8 mouse cellular contexts compared by ENCODE assay signal in genomic region chr10:127188079-127188453, GRCm38 (mm10). TPM values are rescaled to one million over a fixed set of nuclear protein-coding genes. Genes with fewer than 3 reads are reported as not detected.
A peak's percentile ranks its signal among the peaks of the same experiment; 100 is the strongest.
DNase-seq lines count a peak whose midpoint lies in the region; ATAC-seq and TF ChIP-seq lines count a peak whose summit lies in the region.

No protein-coding gene starts in this region.

- no peak for TF ChIP-seq CTCF in G1E (IDR thresholded peaks at IDR 0.05; ENCODE audit: low read depth, low read length)

- H3K9me3 ChIP-seq in heart, embryonic 10.5 days = no peaks in the 10 kb centered on the region
- peaks cover 6% of the 10 kb centered on the region for H3K9me3 ChIP-seq in G1E (replicated peaks)
- no peaks in the 10 kb centered on the region for H3K9me3 ChIP-seq in hindbrain, embryonic 11.5 days (ENCODE audit: control insufficient read depth, low read length)
- H3K9me3 ChIP-seq in midbrain, embryonic 13.5 days = no peaks in the 10 kb centered on the region

- 2% methylated on average over 21 of the region's 21 CpGs for WGBS in heart, embryonic 10.5 days
- WGBS in hindbrain, embryonic 11.5 days = under 1% methylated on average over 11 of the region's 21 CpGs
- 4% methylated on average over 20 of the region's 21 CpGs for WGBS in midbrain, embryonic 13.5 days

- H3K9ac ChIP-seq in hindbrain, embryonic 11.5 days (ENCODE audit: low read depth, low read length) = peak overlapping the region; percentile 92
- H3K9ac ChIP-seq in midbrain, embryonic 13.5 days (replicated peaks) = peak overlapping the region; percentile 85

- peaks cover 27% of the 10 kb centered on the region for H3K27me3 ChIP-seq in heart, embryonic 10.5 days (ENCODE audit: insufficient read depth, poor library complexity, severe bottlenecking)
- no peaks in the 10 kb centered on the region for H3K27me3 ChIP-seq in G1E (ENCODE audit: insufficient read depth, low read length)
- no peaks in the 10 kb centered on the region for H3K27me3 ChIP-seq in hindbrain, embryonic 11.5 days (ENCODE audit: control insufficient read depth, insufficient read depth, low read length)
- H3K27me3 ChIP-seq in midbrain, embryonic 13.5 days = 0 out of 2 replicates have a peak, but pooled peaks cover 4% of the 10 kb centered on the region

- ATAC-seq in G1E (ENCODE audit: extremely low read depth, insufficient number of reproducible peaks, low FRiP score, poor library complexity, severe bottlenecking) = no peak
- ATAC-seq in hindbrain, embryonic 11.5 days (ENCODE audit: low FRiP score) = peak; percentile 20; the same call in 1 of the 2 replicates
- no peak for ATAC-seq in midbrain, embryonic 13.5 days

- peak overlapping the region; percentile 99 for H3K4me2 ChIP-seq in hindbrain, embryonic 11.5 days (replicated peaks; ENCODE audit: low read depth, low read length)
- H3K4me2 ChIP-seq in midbrain, embryonic 13.5 days (replicated peaks) = peak overlapping the region; percentile 99

- peak overlapping the region; percentile 92 for H3K27ac ChIP-seq in heart, embryonic 10.5 days
- H3K27ac ChIP-seq in hindbrain, embryonic 11.5 days (ENCODE audit: low read depth, low read length) = peak overlapping the region; percentile 90
- H3K27ac ChIP-seq in midbrain, embryonic 13.5 days = peak overlapping the region; percentile 81

- H3K4me3 ChIP-seq in heart, embryonic 10.5 days = peak overlapping the region; percentile 81
- peak overlapping the region; percentile 80 for H3K4me3 ChIP-seq in G1E (ENCODE audit: low read depth, low read length)
- H3K4me3 ChIP-seq in hindbrain, embryonic 11.5 days (ENCODE audit: low read depth, low read length) = peak overlapping the region; percentile 77
- H3K4me3 ChIP-seq in midbrain, embryonic 13.5 days (replicated peaks) = peak overlapping the region; percentile 68

- peaks cover 73% of the 10 kb centered on the region for H3K4me1 ChIP-seq in heart, embryonic 10.5 days
- H3K4me1 ChIP-seq in G1E (ENCODE audit: insufficient read depth, low read depth, low read length) = peaks cover 90% of the 10 kb centered on the region
- peaks cover 9% of the 10 kb centered on the region for H3K4me1 ChIP-seq in hindbrain, embryonic 11.5 days (replicated peaks; ENCODE audit: control insufficient read depth, insufficient read depth, low read length)
- H3K4me1 ChIP-seq in midbrain, embryonic 13.5 days (replicated peaks) = peaks cover 53% of the 10 kb centered on the region

- no peak for DNase-seq in heart, embryonic 10.5 days (ENCODE audit: low spot score)
- DNase-seq in heart, postnatal 4 days = no peak
- DNase-seq in G1E (ENCODE audit: low spot score) = no peak
- DNase-seq in hindbrain, embryonic 11.5 days (ENCODE audit: low spot score) = no peak
- no peak for DNase-seq in B cell, adult 2 months
- DNase-seq in yolk sac, embryonic 10.5 days (ENCODE audit: low spot score) = no peak
- no peak for DNase-seq in c-Kit-positive CD71-positive TER-119-positive erythroid progenitor cells, embryonic 14.5 days (ENCODE audit: low spot score)

- H3K36me3 ChIP-seq in heart, embryonic 10.5 days = peaks cover 28% of the 10 kb centered on the region
- H3K36me3 ChIP-seq in G1E (replicated peaks) = peaks cover 71% of the 10 kb centered on the region
- 0 out of 2 replicates have a peak, but pooled peaks cover 4% of the 10 kb centered on the region for H3K36me3 ChIP-seq in hindbrain, embryonic 11.5 days (ENCODE audit: control insufficient read depth, insufficient read depth, low read length)
- H3K36me3 ChIP-seq in midbrain, embryonic 13.5 days = peaks cover 30% of the 10 kb centered on the region

RNA-seq across cellular contexts. Expression of gene Arhgef25, which starts 1.8 kb away (rescaled TPM):
- polyA plus RNA-seq in heart, embryonic 10.5 days (2016; fragmentation: Nextera tagmentation; extraction: Ambion mirVana) = 21.4 and 28.8 TPM in 2 replicates
- total RNA-seq in heart, postnatal 4 days (2021) = 10 to 100 TPM; 19.9 to 21.0 TPM
- total RNA-seq in G1E (2014; fragmentation: Nextera tagmentation) (49.0 and 70.1 TPM in 2 replicates), G1E (2017) (43.0 and 51.4 TPM in 2 replicates)
- 98.4 and 120 TPM in 2 replicates for polyA plus RNA-seq in G1E (2012)
- 30.1 and 32.0 TPM in 2 replicates for polyA plus RNA-seq in hindbrain, embryonic 11.5 days (2014; fragmentation: Nextera tagmentation; extraction: Ambion mirVana)
- polyA plus RNA-seq in midbrain, embryonic 13.5 days (2015; fragmentation: Nextera tagmentation; extraction: Ambion mirVana) = 20.2 and 24.5 TPM in 2 replicates

RNA-seq across cellular contexts. Expression of gene Dtx3, which starts 7.5 kb away (rescaled TPM):
- 78.4 and 91.4 TPM in 2 replicates for polyA plus RNA-seq in heart, embryonic 10.5 days (2016; fragmentation: Nextera tagmentation; extraction: Ambion mirVana)
- total RNA-seq in heart, postnatal 4 days (2021) = 10 to 100 TPM; 50.0 to 53.8 TPM
- total RNA-seq in G1E (2014; fragmentation: Nextera tagmentation) = 318 and 360 TPM in 2 replicates
- 95.8 and 125 TPM in 2 replicates for total RNA-seq in G1E (2017)
- polyA plus RNA-seq in G1E (2012) = 213 and 260 TPM in 2 replicates
- 143 and 158 TPM in 2 replicates for polyA plus RNA-seq in hindbrain, embryonic 11.5 days (2014; fragmentation: Nextera tagmentation; extraction: Ambion mirVana)
- polyA plus RNA-seq in midbrain, embryonic 13.5 days (2015; fragmentation: Nextera tagmentation; extraction: Ambion mirVana) = 195 and 234 TPM in 2 replicates

RNA-seq across cellular contexts. Expression of gene Slc26a10, which starts 7.6 kb away (rescaled TPM):
- polyA plus RNA-seq in heart, embryonic 10.5 days (2016; fragmentation: Nextera tagmentation; extraction: Ambion mirVana) = 9.2 and 12.9 TPM in 2 replicates
- total RNA-seq in heart, postnatal 4 days (2021) = 10 to 100 TPM; 25.7 to 31.8 TPM
- total RNA-seq in G1E (2014; fragmentation: Nextera tagmentation) (8.4 and 10.1 TPM in 2 replicates), G1E (2017) (0.58 and 0.98 TPM in 2 replicates)
- 0.68 and 0.94 TPM in 2 replicates for polyA plus RNA-seq in G1E (2012)
- polyA plus RNA-seq in hindbrain, embryonic 11.5 days (2014; fragmentation: Nextera tagmentation; extraction: Ambion mirVana) = 0.73 and 0.96 TPM in 2 replicates
- 0.86 and 1.0 TPM in 2 replicates for polyA plus RNA-seq in midbrain, embryonic 13.5 days (2015; fragmentation: Nextera tagmentation; extraction: Ambion mirVana)

RNA-seq across cellular contexts. Expression of gene B4galnt1, which starts 23.0 kb away (rescaled TPM):
- 1.5 and 3.6 TPM in 2 replicates for polyA plus RNA-seq in heart, embryonic 10.5 days (2016; fragmentation: Nextera tagmentation; extraction: Ambion mirVana)
- 1 to 10 TPM; 2.2 to 2.7 TPM for total RNA-seq in heart, postnatal 4 days (2021)
- total RNA-seq in G1E (2014; fragmentation: Nextera tagmentation) (173 and 188 TPM in 2 replicates), G1E (2017) (65.0 and 66.7 TPM in 2 replicates)
- 292 and 318 TPM in 2 replicates for polyA plus RNA-seq in G1E (2012)
- polyA plus RNA-seq in hindbrain, embryonic 11.5 days (2014; fragmentation: Nextera tagmentation; extraction: Ambion mirVana) = 10.4 and 12.4 TPM in 2 replicates
- 28.8 and 30.2 TPM in 2 replicates for polyA plus RNA-seq in midbrain, embryonic 13.5 days (2015; fragmentation: Nextera tagmentation; extraction: Ambion mirVana)

RNA-seq across cellular contexts. Expression of gene Pip4k2c, which starts 23.3 kb away (rescaled TPM):
- polyA plus RNA-seq in heart, embryonic 10.5 days (2016; fragmentation: Nextera tagmentation; extraction: Ambion mirVana) = 27.9 and 29.3 TPM in 2 replicates
- total RNA-seq in heart, postnatal 4 days (2021) = 10 to 100 TPM; 25.7 to 26.6 TPM
- 136 and 141 TPM in 2 replicates for total RNA-seq in G1E (2014; fragmentation: Nextera tagmentation)
- total RNA-seq in G1E (2017) = 126 and 133 TPM in 2 replicates
- polyA plus RNA-seq in G1E (2012) = 130 and 151 TPM in 2 replicates
- polyA plus RNA-seq in hindbrain, embryonic 11.5 days (2014; fragmentation: Nextera tagmentation; extraction: Ambion mirVana) = 11.8 and 12.9 TPM in 2 replicates
- 16.9 and 17.3 TPM in 2 replicates for polyA plus RNA-seq in midbrain, embryonic 13.5 days (2015; fragmentation: Nextera tagmentation; extraction: Ambion mirVana)
